Mouse (Mus musculus) erythroblast, embryonic 14.5 days (primary cell): ENCODE data around the gene Masp2.

Source experiments
- GATA1 ChIP-seq: IDR thresholded peaks from 2 replicates; pipeline ENCODE4 v1.6.1; 2012; ENCODE audit warnings: low read length, inconsistent platforms, mixed read lengths
- TAL1 ChIP-seq: IDR thresholded peaks from 3 replicates; pipeline ENCODE4 v1.6.1; 2012; ENCODE audit warnings: low read length, inconsistent platforms, mixed read lengths

DNA sequence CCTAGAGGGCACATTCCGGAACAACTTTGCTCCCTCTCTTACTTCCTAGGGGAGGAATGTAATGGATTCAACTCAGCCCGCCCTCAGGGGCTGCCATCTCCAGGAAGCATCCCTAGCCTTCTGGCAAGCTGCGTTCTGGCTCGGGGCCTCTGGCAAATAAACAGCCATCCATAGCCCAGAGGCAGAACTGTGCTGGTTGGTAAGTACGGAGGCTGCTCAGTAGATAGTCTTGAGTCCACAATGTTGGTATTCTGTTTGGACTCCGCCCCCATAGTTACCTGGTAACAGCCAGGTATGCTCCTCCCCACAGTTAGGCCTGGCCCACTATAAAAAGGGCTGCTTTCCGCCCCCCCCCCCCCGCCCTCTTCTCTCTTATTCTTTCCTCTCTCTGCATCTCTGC, 12.8 kb upstream of the Masp2 start:
- TF ChIP-seq GATA1: no peak
- no peak for TF ChIP-seq TAL1
